Mouse (Mus musculus) heart, postnatal 0 days (tissue): ENCODE data around the gene Klhdc8a. TPM values are rescaled to one million over a fixed set of nuclear protein-coding genes. Genes with fewer than 3 reads are reported as not detected.

Experiments
- ATAC-seq: fragments of 200-750 bp; cut with Nextera tagmentation; 2 replicates; pipeline ENCODE4 v1.8.0; 2017; ENCODE audit warnings: low read depth, moderate number of reproducible peaks, moderate library complexity; ENCODE audit not compliant: insufficient read depth
- DNase-seq: peaks from one replicate; pipeline ENCODE4 v3.0.0-alpha.2; 2016; ENCODE audit warnings: low spot score
- H3K27ac ChIP-seq: fragments of 300-500 bp; sonication (generic); 2 replicates; pipeline ENCODE4 v1.5.1; 2014; ENCODE audit warnings: low read depth, mild to moderate bottlenecking
- H3K27me3 ChIP-seq: fragments of 300-500 bp; sonication (generic); 2 replicates; pipeline ENCODE4 v1.6.1; 2014; ENCODE audit warnings: low read length, mixed read lengths; ENCODE audit not compliant: control insufficient read depth, insufficient read depth
- H3K36me3 ChIP-seq: fragments of 300-500 bp; sonication (generic); replicated peaks from 2 replicates; pipeline ENCODE4 v1.6.1; 2014; ENCODE audit warnings: low read length, mixed read lengths; ENCODE audit not compliant: control insufficient read depth, insufficient read depth
- H3K4me1 ChIP-seq: fragments of 300-500 bp; sonication (generic); 2 replicates; pipeline ENCODE4 v1.6.1; 2014; ENCODE audit warnings: antibody characterized with exemption; ENCODE audit not compliant: control insufficient read depth, insufficient read depth
- H3K4me2 ChIP-seq: fragments of 300-500 bp; sonication (generic); 2 replicates; pipeline ENCODE4 v1.6.1; 2014; ENCODE audit warnings: low read depth, mild to moderate bottlenecking, low read length, moderate library complexity
- H3K4me3 ChIP-seq: fragments of 300-500 bp; sonication (generic); 2 replicates; pipeline ENCODE4 v1.5.1; 2014; ENCODE audit warnings: low read depth, low read length
- H3K9ac ChIP-seq: fragments of 300-500 bp; sonication (generic); replicated peaks from 2 replicates; pipeline ENCODE4 v1.6.1; 2014; ENCODE audit warnings: low read depth, low read length, mixed read lengths
- H3K9me3 ChIP-seq: fragments of 300-500 bp; sonication (generic); replicated peaks from 2 replicates; pipeline ENCODE4 v1.6.1; 2016; ENCODE audit warnings: low read length; ENCODE audit not compliant: control insufficient read depth
- CTCF ChIP-seq: IDR thresholded peaks from 2 replicates; pipeline ENCODE4 v1.5.1; 2016; ENCODE audit warnings: antibody characterized with exemption, control low read depth, low read depth
- EP300 ChIP-seq: IDR thresholded peaks from 2 replicates; pipeline ENCODE4 v1.6.1; 2016; ENCODE audit warnings: antibody characterized with exemption, low read depth
- WGBS: fragments of 180-500 bp; shearing (Covaris S2); extraction: QIAGEN DNeasy Blood & Tissue Kit; methylation state at CpG from one replicate; pipeline ENCODE4 v1.1.7; 2014; 5-methylcytosine and 5-hydroxymethylcytosine counted together
- polyA plus RNA-seq: library from polyadenylated mRNA; unstranded; fragments of >200 nt; fragmentation: Nextera tagmentation; extraction: Ambion mirVana; gene quantifications from 2 replicates; pipeline ENCODE4 v1.2.1, GENCODE M21; 2015
- total RNA-seq: library from RNA; depleted of rRNA; stranded (reverse); fragments of >200 nt; gene quantifications from 2 replicates; pipeline ENCODE4 v1.2.3, GENCODE M21; 2014; ENCODE audit warnings: low replicate concordance

The Klhdc8a gene
- total and polyA plus RNA-seq, 2 experiments from 2014 or later, result 0.68 to 2.3 TPM

DNA sequence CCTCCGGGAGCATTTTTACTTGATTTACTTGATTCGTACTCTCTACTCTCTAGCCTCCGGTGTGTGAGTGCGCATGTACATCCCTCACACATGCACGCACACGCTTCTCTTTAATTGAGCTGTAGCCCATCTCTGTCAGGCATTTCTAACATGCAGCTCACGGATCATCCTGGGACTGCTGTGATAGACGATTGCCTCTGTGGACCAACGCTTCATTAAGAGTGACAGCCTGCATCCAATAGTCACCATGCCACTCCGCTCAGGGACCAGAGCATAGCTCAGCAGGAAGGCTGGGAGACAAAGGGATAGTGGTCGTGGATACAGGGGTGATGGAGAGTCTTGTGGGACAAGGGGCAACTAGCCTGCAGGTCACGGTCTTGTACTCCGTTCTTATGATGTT lies 15.4 kb upstream of the Klhdc8a start:
- no peaks in the 10 kb centered on the region for H3K36me3 ChIP-seq
- H3K4me2 ChIP-seq, result no peak overlapping the region
- no peak for TF ChIP-seq EP300
- TF ChIP-seq CTCF, result no peak
- H3K27ac ChIP-seq, result no peak overlapping the region
- ATAC-seq, result no peak
- H3K4me3 ChIP-seq, result no peak overlapping the region
- H3K27me3 ChIP-seq, result 0 out of 2 replicates have a peak, but pooled peaks cover 2% of the 10 kb centered on the region
- peaks cover 6% of the 10 kb centered on the region for H3K4me1 ChIP-seq
- no peak for DNase-seq
- WGBS, result 82% methylated on average over 13 of the region's 13 CpGs
- H3K9me3 ChIP-seq, result no peaks in the 10 kb centered on the region
- no peak overlapping the region for H3K9ac ChIP-seq

DNA sequence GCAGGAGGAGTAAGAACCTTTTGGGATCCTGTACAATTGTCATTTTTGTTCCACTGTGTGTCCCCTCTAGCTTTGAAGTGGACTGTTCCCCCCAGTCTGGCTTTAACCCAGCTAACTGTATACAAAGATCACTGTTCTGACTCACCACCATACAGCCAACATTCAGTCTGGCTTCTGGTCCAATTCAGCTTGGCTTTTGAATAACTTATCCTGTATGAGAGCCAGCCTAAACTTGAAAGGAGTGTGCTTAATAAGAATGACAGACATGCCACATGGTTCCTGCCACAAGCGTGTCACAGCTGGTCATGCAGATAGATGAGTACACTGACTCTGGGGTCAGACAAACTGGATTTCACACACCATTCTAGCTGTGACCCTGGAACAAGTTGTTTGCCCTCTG lies 11.7 kb upstream of the Klhdc8a start:
- DNase-seq, result no peak

DNA sequence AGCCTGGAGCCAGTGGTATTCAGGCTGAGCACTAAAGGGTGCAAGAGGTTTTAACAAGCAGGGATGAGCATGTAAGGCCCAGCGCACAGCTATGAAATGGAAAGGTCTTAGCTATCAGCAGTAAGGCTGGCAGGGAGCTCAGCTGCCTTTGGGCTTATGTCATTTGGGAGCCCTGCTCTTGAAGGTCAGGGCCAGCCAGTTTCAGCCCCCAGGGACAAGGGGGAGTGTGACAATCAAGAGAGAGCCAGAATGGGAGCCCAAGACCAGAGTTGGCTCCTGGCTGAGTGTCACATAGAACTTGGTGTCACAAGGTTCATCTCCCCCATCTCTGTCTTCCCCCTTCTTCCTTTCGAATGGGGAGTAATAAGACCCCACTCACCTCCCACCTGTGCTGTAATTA lies 11.0 kb upstream of the Klhdc8a start:
- peaks cover 6% of the 10 kb centered on the region for H3K4me1 ChIP-seq
- no peak for TF ChIP-seq CTCF
- TF ChIP-seq EP300, result no peak
- H3K36me3 ChIP-seq, result no peaks in the 10 kb centered on the region
- no peaks in the 10 kb centered on the region for H3K9me3 ChIP-seq
- no peak overlapping the region for H3K27ac ChIP-seq
- H3K4me2 ChIP-seq, result no peak overlapping the region
- H3K27me3 ChIP-seq, result no peaks in the 10 kb centered on the region
- H3K4me3 ChIP-seq, result no peak overlapping the region
- no peak overlapping the region for H3K9ac ChIP-seq
- 40% methylated on average over 2 of the region's 2 CpGs for WGBS
- ATAC-seq (peak; percentile 81), DNase-seq (peak; percentile 50)

More for the DNA sequence above, 11.7 kb upstream of the Klhdc8a start:
- TF ChIP-seq CTCF (no peak), EP300 (no peak)
- no peak for ATAC-seq
- Histone ChIP-seq H3K4me3 (no peak overlapping the region), H3K9me3 (no peaks in the 10 kb centered on the region), H3K4me2 (no peak overlapping the region), H3K4me1 (peaks cover 6% of the 10 kb centered on the region), H3K27me3 (no peaks in the 10 kb centered on the region), H3K36me3 (no peaks in the 10 kb centered on the region), H3K27ac (no peak overlapping the region), H3K9ac (no peak overlapping the region)
- 75% methylated on average over 1 of the region's 1 CpGs for WGBS

DNA sequence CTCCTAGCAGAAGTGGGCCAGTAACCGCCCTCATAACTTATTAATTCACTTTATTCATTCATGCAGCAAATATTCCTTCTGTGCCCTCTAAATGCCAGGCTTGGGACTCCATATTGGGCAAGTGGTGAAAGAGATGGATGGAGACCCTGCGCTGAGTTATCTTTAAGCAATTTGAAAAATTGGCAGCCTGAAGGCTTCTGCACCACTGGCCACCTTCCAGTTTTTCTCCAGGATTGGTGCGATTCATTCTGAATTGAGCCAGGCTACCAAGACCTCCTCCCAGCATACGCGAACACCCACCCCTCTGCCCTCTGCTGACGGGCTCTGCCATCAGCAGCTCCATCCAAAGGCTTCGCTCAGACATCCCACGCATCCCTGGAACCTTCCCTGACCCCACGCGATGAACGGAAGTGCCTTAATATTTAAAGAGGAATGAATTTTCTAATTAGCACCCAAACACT lies 10.4 kb upstream of the Klhdc8a start:
- ATAC-seq, result no peak
- no peaks in the 10 kb centered on the region for H3K36me3 ChIP-seq
- no peak overlapping the region for H3K4me3 ChIP-seq
- no peak overlapping the region for H3K9ac ChIP-seq
- TF ChIP-seq CTCF, result no peak
- no peak for TF ChIP-seq EP300
- peaks cover 6% of the 10 kb centered on the region for H3K4me1 ChIP-seq
- H3K4me2 ChIP-seq, result no peak overlapping the region
- no peak overlapping the region for H3K27ac ChIP-seq
- DNase-seq, result no peak
- no peaks in the 10 kb centered on the region for H3K27me3 ChIP-seq
- H3K9me3 ChIP-seq, result no peaks in the 10 kb centered on the region
- 36% methylated on average over 11 of the region's 11 CpGs for WGBS

DNA sequence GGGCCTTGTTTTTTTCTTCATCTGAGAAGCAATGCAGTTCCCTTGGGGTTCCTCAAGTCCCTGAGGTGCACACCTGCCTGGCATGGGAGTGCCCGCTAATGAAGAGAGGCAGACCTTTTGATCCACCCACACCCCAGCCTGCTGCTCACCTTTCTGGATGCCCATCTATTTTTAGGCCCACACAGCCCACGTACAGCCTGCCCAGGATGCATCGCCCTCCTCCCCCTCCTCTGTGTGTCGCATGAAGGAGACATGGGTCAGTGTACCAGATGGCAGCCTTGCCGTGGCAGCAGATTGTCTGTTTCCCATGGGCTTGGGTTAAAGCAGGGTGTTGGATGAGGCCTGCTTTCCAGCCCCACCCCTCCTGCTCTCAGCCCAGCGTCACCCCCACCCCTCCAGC lies 8.5 kb upstream of the Klhdc8a start:
- H3K9ac ChIP-seq, result no peak overlapping the region
- H3K9me3 ChIP-seq, result no peaks in the 10 kb centered on the region
- TF ChIP-seq CTCF (no peak), EP300 (no peak)
- no peak overlapping the region for H3K4me2 ChIP-seq
- H3K4me1 ChIP-seq, result peaks cover 6% of the 10 kb centered on the region
- no peak overlapping the region for H3K4me3 ChIP-seq
- ATAC-seq (no peak), DNase-seq (no peak)
- H3K27me3 ChIP-seq, result no peaks in the 10 kb centered on the region
- WGBS, result 53% methylated on average over 6 of the region's 6 CpGs
- H3K36me3 ChIP-seq, result no peaks in the 10 kb centered on the region
- no peak overlapping the region for H3K27ac ChIP-seq

DNA sequence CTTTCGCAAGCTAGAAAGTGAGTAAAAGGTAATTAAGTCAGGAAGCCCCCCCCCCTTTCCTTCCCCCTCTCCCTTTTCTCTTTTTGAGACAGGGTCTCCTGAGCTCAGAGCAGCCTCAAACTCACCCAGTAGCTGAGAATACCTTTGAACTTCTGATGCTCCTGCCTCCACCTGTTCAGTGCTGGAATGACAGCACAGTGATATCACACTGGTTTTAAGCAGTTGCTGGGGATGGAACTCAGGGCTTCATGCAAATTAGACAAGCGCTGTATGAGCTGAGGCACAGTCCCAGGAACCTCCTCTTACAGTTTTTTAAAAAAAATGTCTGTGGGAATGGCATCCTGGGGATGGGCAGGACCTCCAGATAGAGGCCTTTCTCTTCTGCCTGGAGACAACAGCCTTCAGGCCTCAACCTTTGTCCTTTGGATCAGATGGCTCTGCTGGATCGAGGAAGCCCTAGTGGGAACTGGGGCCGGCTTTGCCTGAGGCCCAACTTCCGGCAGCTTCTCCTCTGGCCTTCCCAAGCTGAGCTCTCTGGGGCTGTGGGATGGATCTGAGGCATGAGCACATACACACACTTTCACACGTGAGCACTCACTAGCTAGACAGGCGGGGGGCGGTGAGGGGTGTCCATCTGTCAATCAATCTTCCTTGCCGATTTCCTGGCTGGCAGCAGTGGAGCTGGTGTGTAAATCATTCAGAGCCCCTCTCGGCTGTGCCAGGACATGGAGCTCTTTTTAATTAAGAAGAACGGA lies 7.3 kb upstream of the Klhdc8a start:
- 69% methylated on average over 11 of the region's 11 CpGs for WGBS
- ATAC-seq (no peak), DNase-seq (no peak)
- H3K9ac ChIP-seq, result no peak overlapping the region
- H3K9me3 ChIP-seq, result no peaks in the 10 kb centered on the region
- peaks cover 6% of the 10 kb centered on the region for H3K4me1 ChIP-seq
- no peak overlapping the region for H3K4me3 ChIP-seq
- no peak overlapping the region for H3K27ac ChIP-seq
- H3K27me3 ChIP-seq, result 0 out of 2 replicates have a peak, but pooled peaks cover under 1% of the 10 kb centered on the region
- H3K36me3 ChIP-seq, result no peaks in the 10 kb centered on the region
- no peak overlapping the region for H3K4me2 ChIP-seq
- TF ChIP-seq EP300, result no peak
- TF ChIP-seq CTCF, result 0 out of 2 replicates have a peak, but pooled peaks have one; percentile 4
